Comparison of ENCODE assay signal across 14 mouse cellular contexts in genomic region chr14:11486287-11486686, GRCm38 (mm10).
"Had no signal": no experiment of that assay in that cellular context is flagged by ENCODE, and none has a peak within 500 bp of the region (broad histone marks: within the 10 kb centered on the region; RNA-seq: fewer than 3 reads in every experiment).

No protein-coding gene starts in this region.

- H3K4me3 ChIP-seq: neural tube, embryonic 12.5 days; neural tube, embryonic 13.5 days; neural tube, embryonic 15.5 days had no signal

- DNase-seq: retina, postnatal 1 day; right cerebral cortex, adult 18-20 months; right cerebral cortex, postnatal 14 days; right cerebral cortex, postnatal 25 days; right cerebral cortex, postnatal 4 days; spleen, adult 18-20 months; thymus, adult 18-20 months; thymus, adult 2 months; thymus, postnatal 14 days; thymus, postnatal 25 days; thymus, postnatal 36 days had no signal

- H3K9ac ChIP-seq: neural tube, embryonic 12.5 days; neural tube, embryonic 13.5 days; neural tube, embryonic 15.5 days had no signal

- H3K27ac ChIP-seq: neural tube, embryonic 12.5 days; neural tube, embryonic 13.5 days; neural tube, embryonic 15.5 days had no signal

- H3K9me3 ChIP-seq: neural tube, embryonic 12.5 days; neural tube, embryonic 13.5 days; neural tube, embryonic 15.5 days had no signal

- H3K4me2 ChIP-seq: neural tube, embryonic 12.5 days; neural tube, embryonic 13.5 days; neural tube, embryonic 15.5 days had no signal

- H3K36me3 ChIP-seq: neural tube, embryonic 12.5 days; neural tube, embryonic 13.5 days; neural tube, embryonic 15.5 days had no signal

- H3K27me3 ChIP-seq: neural tube, embryonic 12.5 days; neural tube, embryonic 13.5 days; neural tube, embryonic 15.5 days had no signal

- H3K4me1 ChIP-seq: neural tube, embryonic 12.5 days; neural tube, embryonic 13.5 days; neural tube, embryonic 15.5 days had no signal
